Mouse (Mus musculus) layer of hippocampus, adult 9-10 months (tissue): ENCODE measurements around the gene Glis3.

Experiments used
- DNase-seq: peaks from one replicate; pipeline ENCODE4 v3.0.0; 2022; ENCODE audit warnings: low spot score

Glis3 gene

GRCm38 (mm10) chr19:28533576-28533975, 146.3 kb downstream of the Glis3 start:
- DNase-seq, result no peak

- DNase-seq, result no peak
These were observed 148.1 kb downstream of the Glis3 start for GRCm38 (mm10) chr19:28531750-28532149.

- no peak for DNase-seq
These were observed 149.0 kb downstream of the Glis3 start for GRCm38 (mm10) chr19:28530846-28531245.

DNA sequence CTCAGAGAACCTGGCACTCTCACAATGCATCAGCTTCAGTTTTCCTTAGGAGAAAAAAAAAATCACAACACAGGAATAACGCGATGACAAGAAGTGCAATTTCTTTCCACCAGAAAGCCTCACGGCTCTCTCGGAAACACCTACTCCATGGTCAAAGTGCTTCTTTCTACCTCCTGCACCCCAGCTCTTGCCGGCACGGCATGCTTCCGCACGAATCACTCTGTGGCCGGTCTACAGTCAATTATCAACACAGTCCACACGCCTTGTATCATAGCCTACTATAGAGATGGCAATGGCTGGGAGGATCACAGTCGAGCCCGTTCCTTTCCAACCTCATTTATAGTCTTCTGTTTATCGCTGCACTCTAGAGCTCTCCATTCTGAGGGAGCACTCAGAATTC, 150.9 kb downstream of the Glis3 start:
- DNase-seq, result no peak

- DNase-seq, result no peak
These were observed 152.4 kb downstream of the Glis3 start for GRCm38 (mm10) chr19:28527446-28527845.

DNA sequence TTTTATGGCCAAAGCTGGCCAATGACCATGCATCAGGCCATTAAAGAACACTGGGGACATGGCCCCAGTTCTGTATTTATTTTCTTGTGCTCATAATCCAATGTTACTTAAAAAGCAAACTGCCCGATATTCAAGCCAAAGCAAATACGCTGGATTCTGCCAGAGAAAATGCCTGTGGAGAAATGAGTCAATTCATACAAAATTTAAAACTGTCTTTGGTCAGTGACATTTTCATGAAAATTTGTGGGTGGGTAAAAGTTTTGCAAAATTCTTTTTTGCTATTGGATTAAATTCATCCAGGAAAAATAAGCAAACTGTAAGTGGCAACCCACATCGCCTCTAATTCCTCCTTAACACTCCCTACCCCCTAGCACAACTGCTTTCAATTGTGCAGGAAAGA, 154.5 kb downstream of the Glis3 start:
- DNase-seq, result no peak

- DNase-seq, result no peak
These were observed 157.6 kb downstream of the Glis3 start for GRCm38 (mm10) chr19:28522289-28522688.

DNA sequence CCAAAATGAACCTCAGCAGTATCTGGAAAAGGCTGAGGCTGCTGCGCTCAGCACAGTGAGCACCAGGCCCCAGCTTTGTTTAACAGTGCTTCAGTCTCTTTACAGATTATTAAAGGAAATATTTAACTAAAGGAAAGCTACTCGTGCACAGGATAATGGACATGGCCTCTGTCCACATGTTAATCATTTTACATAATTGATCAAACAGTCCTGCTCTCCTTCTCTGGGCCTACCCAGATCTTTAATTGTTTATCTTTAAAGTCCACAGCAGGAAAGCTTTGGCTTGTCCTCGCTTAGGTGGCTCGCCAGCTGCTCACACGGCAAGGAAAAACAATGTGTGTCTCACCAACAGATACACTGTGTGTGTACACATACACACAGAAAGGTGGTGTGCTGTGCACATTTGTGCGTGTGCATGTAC, 159.1 kb downstream of the Glis3 start:
- no peak for DNase-seq

DNA sequence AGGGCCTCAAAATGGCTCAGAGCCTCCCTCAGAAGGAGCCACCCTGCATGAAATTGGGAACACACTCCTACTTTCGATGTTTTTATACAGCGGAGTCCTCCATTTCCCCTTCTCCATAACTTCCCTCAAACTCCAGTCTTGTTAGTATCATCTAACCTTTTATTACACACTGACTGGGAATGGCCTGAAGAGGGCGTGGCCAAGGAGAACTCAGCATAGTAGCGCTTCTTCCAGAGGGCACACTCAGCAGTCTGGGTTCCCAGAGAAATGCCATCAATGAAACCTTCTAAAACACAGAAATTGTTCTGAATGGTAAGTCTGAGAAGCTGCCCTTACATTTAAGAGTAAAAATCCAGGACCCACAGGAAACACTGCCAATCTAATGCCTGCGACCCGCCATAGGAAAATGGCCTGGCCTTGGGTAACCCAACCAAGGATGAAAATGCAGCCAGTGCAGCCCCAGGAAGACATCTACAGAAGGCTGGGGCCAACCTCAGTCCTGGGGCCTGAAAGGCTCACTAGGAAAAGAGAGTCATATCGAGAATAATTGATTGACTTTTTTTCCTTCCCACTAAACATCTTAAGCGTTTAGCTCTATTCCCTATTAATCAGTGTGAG, 159.6 kb downstream of the Glis3 start:
- no peak for DNase-seq

- DNase-seq, result no peak
These were observed 160.6 kb downstream of the Glis3 start for GRCm38 (mm10) chr19:28519296-28519695.

DNA sequence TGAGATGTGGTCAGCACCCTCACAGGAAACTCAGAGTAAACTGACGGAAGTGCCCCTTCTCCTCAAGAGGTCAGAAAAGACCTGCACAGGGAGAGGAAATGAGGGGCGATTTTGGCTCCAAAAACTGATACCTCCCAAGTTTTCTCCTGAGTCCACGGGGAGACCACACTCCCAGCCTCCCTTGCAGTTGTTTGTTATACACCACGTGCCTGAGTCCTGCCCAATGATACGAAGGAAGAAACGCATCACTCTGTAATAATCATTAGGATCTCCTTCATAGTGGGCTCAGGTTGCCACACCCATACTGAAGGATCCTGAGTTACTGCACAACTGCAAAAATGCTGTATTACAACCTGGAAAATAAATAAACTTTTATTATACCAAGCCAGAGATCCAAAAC, 161.0 kb downstream of the Glis3 start:
- DNase-seq, result no peak

- DNase-seq, result no peak
These were observed 161.6 kb downstream of the Glis3 start for GRCm38 (mm10) chr19:28518266-28518665.

DNA sequence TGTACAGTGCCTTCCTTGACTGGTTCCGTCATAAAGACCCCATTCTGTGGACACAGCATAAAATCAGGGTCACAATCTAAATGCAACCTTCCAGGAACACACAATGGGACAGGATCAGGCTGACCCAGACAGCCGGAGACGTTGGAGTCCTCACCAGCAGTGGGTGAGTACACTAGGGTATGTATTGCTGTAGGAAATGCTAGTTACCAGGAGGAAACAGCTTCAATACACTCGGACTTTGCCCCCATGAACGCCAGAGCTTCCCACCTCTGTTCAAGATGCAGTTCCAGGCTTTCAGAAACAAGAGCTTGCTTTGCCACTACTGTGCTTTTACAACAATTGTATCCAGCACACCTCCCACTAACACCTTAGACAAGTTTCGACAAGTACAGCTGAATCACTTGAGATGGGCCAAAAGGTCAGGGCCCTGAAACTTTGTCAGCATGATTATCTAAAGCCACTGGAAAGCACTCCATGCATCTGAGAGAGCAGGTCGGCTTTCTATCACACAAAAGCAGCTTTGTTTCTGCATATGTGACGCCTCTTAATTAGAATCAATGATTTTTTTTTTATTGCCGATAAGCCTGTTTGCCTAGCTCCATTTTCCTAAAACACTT, 162.3 kb downstream of the Glis3 start:
- DNase-seq, result no peak

- no peak for DNase-seq
These were observed 163.4 kb downstream of the Glis3 start for GRCm38 (mm10) chr19:28516487-28516886.

- no peak for DNase-seq
These were observed 167.4 kb downstream of the Glis3 start for GRCm38 (mm10) chr19:28512475-28512874.

DNA sequence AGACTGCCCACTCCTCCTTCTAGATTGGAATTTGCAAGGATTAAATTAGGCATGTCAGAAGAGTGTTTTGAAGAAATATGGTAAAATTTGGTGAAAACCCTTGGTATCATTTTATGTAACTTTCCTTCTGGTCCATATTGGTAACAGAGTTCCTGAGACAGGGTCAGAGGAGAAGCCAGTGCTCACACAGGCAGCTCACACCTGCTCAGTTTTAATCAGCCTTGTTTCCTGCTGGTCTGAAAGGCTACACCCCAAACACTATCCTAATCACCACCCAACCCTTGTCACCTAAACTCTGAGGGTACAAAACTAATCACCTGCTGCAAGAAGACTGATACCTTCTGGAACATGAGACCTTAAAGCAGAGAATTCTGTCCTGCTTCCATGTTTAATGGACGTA, 168.0 kb downstream of the Glis3 start:
- DNase-seq, result no peak

- no peak for DNase-seq
These were observed 174.5 kb downstream of the Glis3 start for GRCm38 (mm10) chr19:28505376-28505775.

DNA sequence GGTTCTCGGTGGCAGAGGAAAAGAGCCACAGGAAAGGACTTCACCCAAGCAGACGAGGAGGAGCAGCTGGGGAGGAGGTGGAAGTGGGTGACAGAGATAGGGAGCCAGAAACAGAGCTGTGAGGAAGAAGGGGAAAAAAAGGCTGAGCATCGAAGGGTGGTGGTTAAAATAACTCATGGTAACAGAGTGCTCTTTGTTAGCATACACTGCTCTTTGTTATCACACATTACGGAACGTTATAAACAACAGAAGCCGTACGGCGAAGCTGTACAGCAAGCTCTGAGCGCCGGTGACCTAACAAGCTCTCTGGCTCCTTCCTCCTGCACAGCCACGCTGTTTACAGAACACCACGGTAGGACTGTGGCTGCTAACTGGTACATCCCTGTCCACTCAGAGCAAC, 176.9 kb downstream of the Glis3 start:
- DNase-seq, result peak; percentile 40

DNA sequence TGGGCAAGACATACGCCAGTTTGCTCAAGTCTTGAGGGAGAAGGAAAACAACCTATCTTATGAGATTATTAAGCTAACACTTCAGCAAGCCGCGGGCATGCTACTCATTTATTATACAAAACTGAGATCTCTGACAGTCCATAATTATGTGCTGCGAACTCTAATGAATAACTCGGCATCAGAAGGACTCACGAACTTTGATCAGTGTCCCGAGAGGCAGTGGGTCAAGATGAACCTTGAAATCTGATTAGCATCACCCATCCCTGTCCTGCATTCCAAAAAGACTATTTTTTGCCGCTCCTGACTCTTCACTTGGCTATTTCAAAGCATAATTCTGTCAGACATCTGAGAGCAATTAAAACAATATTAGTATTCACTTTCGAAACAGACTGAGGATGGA, 178.9 kb downstream of the Glis3 start:
- no peak for DNase-seq

DNA sequence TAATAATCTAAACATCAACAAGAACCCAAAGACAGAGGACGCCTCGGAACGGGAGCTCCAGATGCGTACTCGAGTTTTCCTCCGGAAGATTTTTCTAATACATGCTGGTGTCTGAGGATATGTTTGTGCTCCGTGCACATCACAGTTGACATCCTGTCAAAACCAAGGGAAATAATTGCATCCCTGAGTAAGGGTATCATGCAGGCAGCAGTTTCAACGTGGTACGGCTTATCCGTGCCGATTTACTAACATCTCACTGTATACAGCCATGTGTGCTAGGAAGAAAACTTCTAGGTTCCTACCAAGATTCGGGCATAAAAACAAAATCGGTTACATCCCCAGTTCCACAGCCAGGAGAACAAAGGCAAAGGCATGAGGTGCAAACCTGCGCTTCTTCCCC, 179.4 kb downstream of the Glis3 start:
- DNase-seq, result no peak

DNA sequence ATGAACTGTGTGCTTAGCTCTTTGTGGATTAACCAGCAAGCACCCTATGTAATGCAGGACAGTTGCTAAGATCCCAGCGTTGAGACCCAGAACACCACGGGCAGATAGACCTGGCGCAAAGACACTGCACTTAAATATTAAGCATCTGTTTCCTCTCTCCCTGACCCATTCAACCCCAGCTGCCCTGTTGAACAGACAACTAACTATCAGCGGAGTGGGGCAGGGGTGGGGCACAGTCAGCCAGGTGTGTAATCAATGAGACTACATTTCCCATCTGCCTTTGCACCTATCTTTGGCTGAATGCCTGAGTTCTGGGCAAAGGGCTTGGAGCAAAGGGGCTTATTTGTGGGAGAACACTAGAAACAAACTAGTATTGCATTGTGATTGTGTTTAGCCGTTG, 180.1 kb downstream of the Glis3 start:
- DNase-seq, result no peak

DNA sequence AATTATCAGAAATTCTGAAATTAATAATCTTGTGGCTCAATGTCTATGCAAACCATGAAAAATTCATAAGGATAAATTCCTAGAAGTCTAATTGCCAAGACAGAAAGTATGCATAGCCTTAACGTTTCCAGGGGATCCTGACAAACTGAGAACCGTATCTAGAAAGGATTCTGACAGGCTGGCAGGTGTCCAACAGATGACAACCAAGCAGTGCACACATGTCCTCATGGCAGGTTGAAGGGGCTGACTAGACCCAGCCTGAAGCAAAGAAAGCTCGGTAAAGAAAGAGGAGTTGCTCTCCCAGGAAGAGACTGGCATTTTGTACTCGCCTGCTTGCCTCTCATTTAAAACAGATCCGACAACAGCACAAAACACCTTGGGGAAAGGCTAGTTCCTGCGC, 184.0 kb downstream of the Glis3 start:
- no peak for DNase-seq

DNA sequence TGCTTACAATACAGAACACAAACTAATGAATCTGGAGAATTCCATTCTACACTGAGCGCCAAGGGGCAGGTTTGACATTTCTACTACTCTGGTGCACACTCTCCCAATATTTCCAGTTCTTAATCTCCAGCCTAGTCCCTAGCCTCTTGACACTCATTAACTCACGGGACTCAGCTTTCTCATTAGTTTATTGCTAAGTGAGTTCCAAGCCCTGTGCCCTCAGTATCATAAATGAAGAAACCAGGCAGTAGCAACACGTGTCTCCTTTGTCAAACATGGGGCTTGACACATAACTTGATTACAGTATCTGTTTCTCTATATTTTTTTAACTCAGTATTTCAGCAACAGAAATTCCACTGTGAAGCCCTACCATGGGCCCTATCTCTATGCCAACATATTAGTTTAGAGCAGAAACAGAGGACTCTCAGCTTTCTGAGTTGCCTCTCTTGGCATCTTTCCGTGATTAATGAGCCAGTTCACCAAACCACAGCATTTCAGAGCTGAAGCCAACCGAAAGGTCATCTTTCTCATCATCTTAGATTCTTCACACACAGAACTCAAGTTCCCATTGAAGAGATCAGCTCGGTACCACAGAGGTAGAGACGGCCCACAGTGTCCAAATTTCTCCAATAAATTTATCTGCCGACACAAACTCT, 186.1 kb downstream of the Glis3 start:
- no peak for DNase-seq

DNA sequence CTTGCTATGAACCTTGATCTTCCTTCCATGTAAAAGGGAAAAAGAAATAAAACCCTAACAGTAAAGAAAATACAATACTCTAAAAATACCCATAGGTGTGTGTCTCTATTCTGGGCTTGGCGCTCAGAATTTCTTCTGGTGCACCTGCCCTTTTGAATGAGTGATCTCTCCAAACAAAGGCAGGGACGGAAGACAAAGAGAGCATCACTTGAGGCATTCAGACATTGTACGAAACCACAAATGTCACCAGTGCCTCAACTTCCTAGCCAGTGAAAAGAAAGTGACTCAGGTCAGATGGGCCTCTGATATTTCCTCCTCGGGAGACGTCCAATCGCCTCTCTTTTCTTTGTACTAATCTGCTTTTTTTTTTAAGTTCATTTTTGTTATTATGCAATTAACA, 201.8 kb downstream of the Glis3 start:
- no peak for DNase-seq
